Mouse (Mus musculus) CD4-positive, CD25-positive, alpha-beta regulatory T cell, adult 2 months (primary cell): Measurements from ENCODE around the gene 9630041A04Rik.
A peak's percentile ranks its signal among the peaks of the same experiment; 100 is the strongest.

ENCODE experiments used
- DNase-seq: peaks from one replicate; pipeline ENCODE4 v3.0.0-alpha.2; 2012; ENCODE audit warnings: low read depth, low spot score

9630041A04Rik gene

GRCm38 (mm10) chr9:101919324-101919723 is 57.7 kb downstream of the 9630041A04Rik start:
- no peak for DNase-seq

- no peak for DNase-seq
These were observed 61.2 kb downstream of the 9630041A04Rik start for GRCm38 (mm10) chr9:101922846-101923245.

GRCm38 (mm10) chr9:101924829-101925228 is 63.2 kb downstream of the 9630041A04Rik start:
- no peak for DNase-seq

- DNase-seq = no peak
These were observed 72.4 kb downstream of the 9630041A04Rik start for GRCm38 (mm10) chr9:101933946-101934573.

GRCm38 (mm10) chr9:101934887-101935286 is 73.2 kb downstream of the 9630041A04Rik start:
- DNase-seq = no peak

- DNase-seq = no peak
These were observed 76.4 kb downstream of the 9630041A04Rik start for GRCm38 (mm10) chr9:101938066-101938465.

GRCm38 (mm10) chr9:101939006-101939405 is 77.4 kb downstream of the 9630041A04Rik start:
- DNase-seq = no peak

GRCm38 (mm10) chr9:101940182-101940581 is 78.5 kb downstream of the 9630041A04Rik start:
- no peak for DNase-seq

- DNase-seq = no peak
These were observed 80.5 kb downstream of the 9630041A04Rik start for GRCm38 (mm10) chr9:101942058-101942669.

- DNase-seq = no peak
These were observed 83.7 kb downstream of the 9630041A04Rik start for GRCm38 (mm10) chr9:101945326-101945725.

- no peak for DNase-seq
These were observed 84.2 kb downstream of the 9630041A04Rik start for GRCm38 (mm10) chr9:101945814-101946213.

GRCm38 (mm10) chr9:101950101-101950500 is 88.5 kb downstream of the 9630041A04Rik start:
- DNase-seq = no peak

- no peak for DNase-seq
These were observed 92.9 kb downstream of the 9630041A04Rik start for GRCm38 (mm10) chr9:101954529-101954928.

- no peak for DNase-seq
These were observed 94.6 kb downstream of the 9630041A04Rik start for GRCm38 (mm10) chr9:101956228-101956627.

GRCm38 (mm10) chr9:101971806-101972205 is 110.2 kb downstream of the 9630041A04Rik start:
- no peak for DNase-seq

- DNase-seq = peak; percentile 12
These were observed 110.7 kb downstream of the 9630041A04Rik start for GRCm38 (mm10) chr9:101972314-101972713.

- no peak for DNase-seq
These were observed 115.3 kb downstream of the 9630041A04Rik start for GRCm38 (mm10) chr9:101976884-101977465.

GRCm38 (mm10) chr9:101981161-101981560 is 119.5 kb downstream of the 9630041A04Rik start:
- DNase-seq = no peak

- DNase-seq = no peak
These were observed 120.7 kb downstream of the 9630041A04Rik start for GRCm38 (mm10) chr9:101982378-101982777.

- no peak for DNase-seq
These were observed 125.3 kb downstream of the 9630041A04Rik start for GRCm38 (mm10) chr9:101986910-101987309.

- no peak for DNase-seq
These were observed 128.4 kb downstream of the 9630041A04Rik start for GRCm38 (mm10) chr9:101990032-101990431.

- no peak for DNase-seq
These were observed 129.2 kb downstream of the 9630041A04Rik start for GRCm38 (mm10) chr9:101990836-101991235.
